Mouse (Mus musculus) megakaryocyte, embryonic 14.5 days (primary cell): ENCODE measurements around the gene Kcnd2. TPM values are rescaled to one million over a fixed set of nuclear protein-coding genes. Genes with fewer than 3 reads are reported as not detected.

ENCODE experiments used
- H3K27me3 ChIP-seq: replicated peaks from 2 replicates; pipeline ENCODE3; 2012; ENCODE audit warnings: inconsistent platforms
- H3K36me3 ChIP-seq: replicated peaks from 2 replicates; pipeline ENCODE3; 2012; ENCODE audit warnings: low read length, inconsistent platforms, mixed read lengths
- H3K4me1 ChIP-seq: 2 replicates; pipeline ENCODE4 v1.6.1; 2012; ENCODE audit warnings: inconsistent platforms
- H3K4me3 ChIP-seq: replicated peaks from 2 replicates; pipeline ENCODE3; 2012; ENCODE audit warnings: moderate library complexity, mild to moderate bottlenecking, inconsistent platforms
- H3K9me3 ChIP-seq: 2 replicates; pipeline ENCODE4 v1.6.1; 2012; ENCODE audit warnings: inconsistent platforms
- FLI1 ChIP-seq: IDR thresholded peaks from 2 replicates; pipeline ENCODE4 v1.6.1; 2012; ENCODE audit warnings: low read length, inconsistent platforms, mixed read lengths
- GATA1 ChIP-seq: IDR thresholded peaks from 3 replicates; pipeline ENCODE4 v1.6.1; 2012; ENCODE audit warnings: mixed read lengths, low read length, inconsistent platforms, borderline replicate concordance
- polyA plus RNA-seq: library from polyadenylated mRNA; stranded (reverse); fragments of >175 nt; gene quantifications from 2 replicates; pipeline ENCODE4 v1.2.3, GENCODE M21; 2012; ENCODE audit warnings: low replicate concordance; ENCODE audit not compliant: insufficient read depth

Kcnd2 gene
- polyA plus RNA-seq, 1 experiment = not detected

DNA sequence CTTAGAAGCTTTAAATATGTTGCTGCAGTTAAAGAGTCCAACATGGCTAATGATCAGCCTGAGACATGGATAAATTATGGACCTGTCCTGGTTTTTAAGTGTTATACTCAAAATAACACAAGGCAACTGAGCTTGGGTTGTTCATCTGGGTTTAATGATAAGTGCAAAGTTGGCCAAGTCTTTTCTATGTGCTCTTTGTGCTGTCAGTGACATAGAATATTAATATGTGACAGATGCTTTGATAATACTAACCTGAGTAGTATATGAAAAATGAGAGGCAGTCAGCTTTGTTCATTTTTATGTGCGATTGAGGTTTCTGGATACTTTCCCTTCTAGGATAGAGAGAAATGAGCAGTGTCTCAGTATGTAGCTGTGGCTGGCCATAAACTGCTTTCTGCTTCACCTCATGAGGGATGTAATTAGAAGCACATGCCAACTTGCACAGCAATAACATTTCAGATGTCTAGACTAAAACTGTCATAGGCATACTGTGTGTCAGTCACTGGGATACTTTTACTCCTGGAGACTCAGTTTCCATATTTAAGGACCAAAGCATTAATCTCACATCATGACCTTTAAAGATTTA lies 312.3 kb downstream of the Kcnd2 start:
- no peaks in the 10 kb centered on the region for H3K4me1 ChIP-seq
- no peaks in the 10 kb centered on the region for H3K27me3 ChIP-seq
- H3K4me3 ChIP-seq = no peak overlapping the region
- H3K9me3 ChIP-seq = no peaks in the 10 kb centered on the region
- H3K36me3 ChIP-seq = no peaks in the 10 kb centered on the region
- no peak for TF ChIP-seq FLI1
- TF ChIP-seq GATA1 = no peak

DNA sequence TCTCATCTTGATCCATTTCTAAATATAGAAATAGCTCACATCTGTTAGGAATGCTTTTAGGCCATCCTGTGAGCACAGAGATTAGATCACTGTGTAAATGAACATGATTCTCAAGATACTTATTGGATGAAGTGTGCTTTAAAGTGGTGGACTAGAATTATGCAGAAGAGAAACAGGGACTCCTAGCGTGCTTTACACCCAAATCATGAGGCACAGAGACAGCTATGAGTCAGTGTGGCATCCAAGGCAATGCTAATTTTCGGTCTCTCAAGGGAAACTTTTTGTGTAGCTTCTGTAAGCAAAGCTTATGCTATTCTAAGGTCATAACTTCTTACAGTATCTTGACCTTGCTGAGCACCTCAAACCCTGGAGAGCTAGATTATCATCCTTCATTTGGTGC lies 318.7 kb downstream of the Kcnd2 start:
- no peaks in the 10 kb centered on the region for H3K36me3 ChIP-seq
- no peaks in the 10 kb centered on the region for H3K9me3 ChIP-seq
- no peaks in the 10 kb centered on the region for H3K27me3 ChIP-seq
- H3K4me1 ChIP-seq = no peaks in the 10 kb centered on the region
- H3K4me3 ChIP-seq = no peak overlapping the region
- TF ChIP-seq GATA1 (no peak), FLI1 (no peak)

DNA sequence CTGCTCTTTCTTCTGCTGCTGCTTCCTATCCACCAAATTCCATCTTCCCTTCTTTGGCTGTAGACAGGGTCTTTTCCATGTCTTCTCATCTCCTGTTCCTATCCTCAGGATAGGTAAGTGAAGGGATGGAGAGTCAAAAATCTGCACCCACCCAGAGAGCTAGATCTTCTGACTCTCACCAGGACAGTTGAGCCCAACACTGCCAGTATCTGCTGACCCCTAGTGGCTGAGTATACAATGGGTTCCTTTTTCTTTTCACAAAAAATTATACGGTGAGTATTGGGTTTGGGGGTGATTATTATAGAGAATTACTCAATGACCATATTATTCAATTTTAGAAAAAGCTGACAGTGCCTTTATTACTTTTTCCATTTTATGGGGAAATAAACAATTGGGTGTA lies 319.5 kb downstream of the Kcnd2 start:
- H3K36me3 ChIP-seq = no peaks in the 10 kb centered on the region
- H3K4me1 ChIP-seq = no peaks in the 10 kb centered on the region
- H3K4me3 ChIP-seq = no peak overlapping the region
- H3K9me3 ChIP-seq = no peaks in the 10 kb centered on the region
- H3K27me3 ChIP-seq = no peaks in the 10 kb centered on the region
- TF ChIP-seq GATA1 = no peak
- no peak for TF ChIP-seq FLI1

DNA sequence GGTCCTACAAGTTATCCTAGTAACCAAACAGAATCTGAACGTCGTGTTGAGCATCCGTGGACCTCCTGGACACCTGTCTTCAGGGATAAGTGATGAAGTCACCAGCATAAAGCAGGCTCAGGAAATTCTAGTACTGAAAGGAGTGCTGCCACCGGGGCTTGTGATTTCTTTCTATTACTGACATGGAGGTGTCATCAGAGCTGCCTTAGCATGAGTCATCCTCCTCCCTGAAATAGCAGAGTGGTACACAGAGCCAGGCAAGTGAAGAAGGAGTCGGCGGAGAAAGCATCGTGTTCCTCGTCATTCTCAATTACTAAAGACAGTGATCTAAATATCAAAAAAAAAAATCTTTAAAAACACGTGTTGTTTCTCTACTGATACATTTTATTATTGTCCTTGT lies 336.2 kb downstream of the Kcnd2 start:
- H3K36me3 ChIP-seq = no peaks in the 10 kb centered on the region
- no peaks in the 10 kb centered on the region for H3K27me3 ChIP-seq
- H3K4me3 ChIP-seq = no peak overlapping the region
- TF ChIP-seq FLI1 = no peak
- no peak for TF ChIP-seq GATA1
- H3K4me1 ChIP-seq = no peaks in the 10 kb centered on the region
- H3K9me3 ChIP-seq = no peaks in the 10 kb centered on the region

DNA sequence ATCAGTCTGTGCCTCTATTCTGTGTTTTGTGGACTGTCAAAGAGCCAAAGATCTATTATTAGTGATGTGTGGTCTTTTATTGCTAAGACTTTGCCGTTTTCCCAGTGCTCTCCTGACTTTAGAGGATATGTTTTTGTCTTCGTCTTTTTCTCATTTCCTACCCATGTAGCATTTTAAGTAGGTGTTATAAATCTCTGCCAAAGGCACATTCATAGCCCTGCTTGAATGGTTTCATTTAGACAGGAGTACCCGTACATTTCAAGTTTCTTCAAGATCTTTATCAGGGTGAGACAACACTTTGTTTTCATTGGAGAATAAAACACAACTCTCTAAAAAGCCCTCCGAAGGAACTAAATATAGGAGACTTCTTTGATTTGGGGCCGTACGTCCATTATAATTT lies 355.7 kb downstream of the Kcnd2 start:
- no peaks in the 10 kb centered on the region for H3K27me3 ChIP-seq
- no peaks in the 10 kb centered on the region for H3K36me3 ChIP-seq
- no peak overlapping the region for H3K4me3 ChIP-seq
- TF ChIP-seq GATA1 (no peak), FLI1 (no peak)
- no peaks in the 10 kb centered on the region for H3K4me1 ChIP-seq
- no peaks in the 10 kb centered on the region; the same call in 1 of the 2 replicates for H3K9me3 ChIP-seq

DNA sequence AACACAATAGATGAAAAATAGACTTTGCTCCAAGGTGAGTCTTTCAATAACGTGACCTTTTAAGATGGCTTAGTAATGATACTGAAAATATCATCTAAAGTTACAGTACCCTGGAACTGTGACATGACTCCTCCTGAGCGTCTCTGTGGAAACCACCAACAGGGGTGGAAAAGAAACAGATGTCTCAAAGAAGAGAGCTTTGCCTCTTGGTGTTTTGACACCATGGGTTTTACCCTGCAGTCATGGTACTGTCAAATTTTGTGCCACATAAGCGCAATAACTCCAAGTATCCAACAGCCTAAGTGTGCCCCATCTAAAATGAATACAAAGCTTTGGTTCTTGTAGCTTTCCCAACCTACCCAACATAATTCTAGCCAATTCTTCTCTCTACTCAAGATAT lies 374.9 kb downstream of the Kcnd2 start:
- TF ChIP-seq GATA1 (no peak), FLI1 (no peak)
- no peaks in the 10 kb centered on the region for H3K9me3 ChIP-seq
- no peaks in the 10 kb centered on the region for H3K36me3 ChIP-seq
- no peaks in the 10 kb centered on the region for H3K4me1 ChIP-seq
- no peak overlapping the region for H3K4me3 ChIP-seq
- no peaks in the 10 kb centered on the region for H3K27me3 ChIP-seq

DNA sequence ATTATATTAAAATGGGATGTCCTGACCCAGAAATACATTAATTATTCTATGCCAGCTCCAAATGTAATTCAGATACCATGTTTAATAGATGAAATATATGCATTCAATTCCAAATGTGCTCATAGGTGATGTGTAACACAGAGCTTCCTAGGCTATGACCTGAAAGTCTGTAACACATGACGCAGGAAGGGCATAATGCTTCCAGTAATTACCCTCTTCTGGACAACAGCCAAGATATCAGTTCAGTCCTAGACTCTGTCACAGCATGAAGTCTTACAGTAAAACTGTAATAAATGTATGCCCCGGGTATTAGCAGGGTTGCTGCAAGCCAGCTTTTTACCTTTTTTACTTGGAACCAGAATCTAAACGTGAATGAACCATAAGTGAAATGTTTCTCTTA lies 382.1 kb downstream of the Kcnd2 start:
- Histone ChIP-seq H3K36me3 (no peaks in the 10 kb centered on the region), H3K27me3 (no peaks in the 10 kb centered on the region), H3K9me3 (no peaks in the 10 kb centered on the region), H3K4me1 (no peaks in the 10 kb centered on the region), H3K4me3 (no peak overlapping the region)
- TF ChIP-seq FLI1 = no peak
- no peak for TF ChIP-seq GATA1

DNA sequence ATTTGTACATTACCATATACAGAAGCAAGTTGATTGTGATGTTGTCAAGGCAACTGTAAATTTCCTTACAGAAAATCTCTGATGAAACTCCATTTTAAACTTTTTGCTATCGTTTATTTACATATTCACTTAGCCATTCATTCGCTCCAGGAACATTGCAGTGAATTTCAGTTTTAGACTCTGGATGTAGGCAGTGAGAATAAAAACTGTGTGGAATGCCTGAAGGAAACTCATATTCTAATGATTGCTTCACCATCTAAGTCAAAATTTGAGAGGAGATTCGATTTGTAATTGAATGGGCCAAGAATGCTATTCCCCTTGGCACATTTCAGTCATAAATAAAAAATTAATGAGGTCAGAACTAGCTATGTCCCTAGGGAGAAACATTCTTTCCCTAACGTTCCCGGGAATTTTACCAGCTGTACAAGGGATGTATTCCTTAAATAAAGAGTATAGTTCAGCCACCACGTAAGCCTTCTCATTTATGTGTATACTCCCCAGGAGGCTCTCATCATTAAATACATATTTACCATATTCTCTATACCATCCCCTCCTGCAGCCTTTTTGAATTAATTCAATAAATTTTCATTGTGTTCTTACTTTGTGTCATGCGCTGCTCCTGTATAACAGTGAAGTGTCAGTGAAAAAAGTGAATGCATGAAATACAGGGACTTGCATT lies 394.2 kb downstream of the Kcnd2 start:
- Histone ChIP-seq H3K36me3 (no peaks in the 10 kb centered on the region), H3K27me3 (no peaks in the 10 kb centered on the region), H3K4me1 (no peaks in the 10 kb centered on the region), H3K9me3 (no peaks in the 10 kb centered on the region), H3K4me3 (no peak overlapping the region)
- no peak for TF ChIP-seq GATA1
- no peak for TF ChIP-seq FLI1

DNA sequence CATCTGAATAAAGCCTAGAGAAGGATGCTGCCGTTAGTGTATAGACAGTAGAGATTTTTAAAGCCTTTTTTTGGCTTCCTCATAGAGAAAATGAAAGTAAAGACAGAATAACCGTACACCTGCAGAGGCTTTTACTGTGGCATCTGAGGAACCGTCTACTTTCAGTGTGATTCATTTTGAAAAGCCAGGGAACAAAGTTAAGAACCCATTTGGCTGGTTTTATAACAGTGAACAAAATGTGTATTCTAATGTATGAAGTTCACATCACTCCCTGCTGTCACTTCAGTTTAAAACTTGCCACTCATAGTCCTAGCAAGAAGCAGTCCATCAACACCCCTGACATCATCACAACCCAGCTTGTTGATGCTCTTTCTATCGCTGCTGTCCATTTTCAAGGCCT lies 414.7 kb downstream of the Kcnd2 start:
- H3K4me1 ChIP-seq = no peaks in the 10 kb centered on the region
- H3K9me3 ChIP-seq = no peaks in the 10 kb centered on the region
- no peak for TF ChIP-seq FLI1
- TF ChIP-seq GATA1 = no peak
- H3K36me3 ChIP-seq = no peaks in the 10 kb centered on the region
- H3K27me3 ChIP-seq = no peaks in the 10 kb centered on the region
- no peak overlapping the region for H3K4me3 ChIP-seq

DNA sequence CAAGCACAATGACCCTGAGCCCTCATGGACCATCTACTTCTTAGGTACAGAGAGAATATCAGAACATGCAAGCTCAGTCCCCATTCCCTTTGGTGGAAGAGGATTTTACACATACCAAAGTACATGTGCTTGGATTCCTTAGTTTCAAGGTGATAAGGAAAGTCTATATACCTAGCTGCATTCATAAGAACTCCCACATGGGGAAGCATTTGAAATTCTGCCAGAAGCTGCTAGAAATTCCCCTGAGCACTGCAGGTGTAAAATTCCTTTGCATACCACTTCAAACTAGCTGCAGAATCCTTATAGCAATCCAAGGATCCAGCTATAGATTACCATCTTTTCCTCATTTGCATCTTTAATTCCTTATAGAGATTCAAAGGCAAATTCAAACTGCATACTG lies 440.4 kb downstream of the Kcnd2 start:
- Histone ChIP-seq H3K36me3 (no peaks in the 10 kb centered on the region), H3K9me3 (0 out of 2 replicates have a peak, but pooled peaks cover 2% of the 10 kb centered on the region), H3K4me1 (no peaks in the 10 kb centered on the region), H3K4me3 (no peak overlapping the region), H3K27me3 (no peaks in the 10 kb centered on the region)
- no peak for TF ChIP-seq GATA1
- no peak for TF ChIP-seq FLI1

DNA sequence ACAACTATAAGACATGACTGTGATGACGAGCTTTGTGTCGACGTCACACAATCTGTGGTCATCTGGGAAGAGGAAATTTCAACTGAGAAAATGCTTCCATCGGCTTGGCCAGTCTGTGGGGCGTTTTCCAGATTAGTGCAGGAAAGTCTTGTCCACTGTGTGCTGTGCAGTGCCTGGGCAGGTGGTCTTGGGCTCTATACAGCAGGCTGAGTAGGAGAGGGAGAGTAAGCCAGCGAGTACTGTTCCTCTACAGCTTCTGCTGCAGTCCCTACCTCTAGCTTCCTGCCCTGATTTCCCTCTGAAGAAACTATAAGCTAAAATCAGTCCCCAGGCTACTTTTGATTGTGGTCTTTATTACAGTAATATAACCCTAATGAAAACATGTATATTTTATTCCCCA lies 448.8 kb downstream of the Kcnd2 start:
- Histone ChIP-seq H3K4me3 (no peak overlapping the region), H3K27me3 (no peaks in the 10 kb centered on the region), H3K36me3 (no peaks in the 10 kb centered on the region), H3K4me1 (no peaks in the 10 kb centered on the region), H3K9me3 (no peaks in the 10 kb centered on the region)
- TF ChIP-seq GATA1 (no peak), FLI1 (no peak)

DNA sequence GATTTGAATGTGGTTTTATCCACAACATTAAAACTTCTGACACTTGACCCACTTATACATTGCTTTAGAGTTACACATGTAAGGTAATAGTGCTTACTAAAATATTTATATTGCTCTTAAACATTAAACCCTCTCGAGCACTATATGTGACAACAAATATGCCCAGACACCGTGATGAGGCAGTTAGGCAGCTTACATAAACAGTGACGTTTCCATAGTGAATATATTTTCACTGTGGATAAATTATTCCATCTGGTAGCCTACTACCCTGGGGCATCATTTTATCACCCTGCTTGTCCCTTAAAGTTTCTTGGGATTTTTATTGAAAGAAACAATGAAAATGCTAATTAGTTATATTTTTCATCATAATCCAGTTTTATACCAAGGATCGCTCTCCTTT lies 449.3 kb downstream of the Kcnd2 start:
- H3K27me3 ChIP-seq = no peaks in the 10 kb centered on the region
- H3K4me3 ChIP-seq = no peak overlapping the region
- no peak for TF ChIP-seq FLI1
- TF ChIP-seq GATA1 = no peak
- H3K36me3 ChIP-seq = no peaks in the 10 kb centered on the region
- H3K9me3 ChIP-seq = no peaks in the 10 kb centered on the region
- no peaks in the 10 kb centered on the region for H3K4me1 ChIP-seq
